Mouse (Mus musculus) adrenal gland (tissue): ENCODE measurements around the gene Mfsd9.
"Not testable (repeated sequence)": the region's sequence is repeated elsewhere in the genome, so short reads cannot be mapped to it uniquely, and the experiment has no call there.

Experiments used
- intact Hi-C: fragments of 180-260 bp; cut with DNase I; formaldehyde crosslinking; loops from one replicate; pipeline ENCODE4 v1.15.1; 2025

Mfsd9 gene

DNA sequence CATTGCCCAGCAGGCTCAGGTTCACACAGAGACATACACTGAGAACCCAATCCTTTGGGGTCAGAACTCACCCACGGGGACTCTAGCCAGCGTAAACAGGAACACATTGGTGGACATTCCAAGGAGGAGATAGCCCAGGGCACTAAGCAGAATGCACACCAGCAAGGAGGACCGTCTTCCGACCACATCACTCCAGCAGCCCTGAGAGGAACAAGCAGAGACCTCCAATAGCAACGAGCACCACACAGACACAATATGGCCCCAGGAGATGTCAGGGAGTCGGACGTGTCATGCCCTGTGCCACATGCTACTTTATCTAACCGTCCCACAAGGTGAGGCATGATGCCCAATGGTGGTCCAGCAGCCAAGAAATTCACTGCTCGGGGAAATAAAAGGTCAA lies 6.2 kb downstream of the Mfsd9 start:
- intact Hi-C loops: no loop called here

DNA sequence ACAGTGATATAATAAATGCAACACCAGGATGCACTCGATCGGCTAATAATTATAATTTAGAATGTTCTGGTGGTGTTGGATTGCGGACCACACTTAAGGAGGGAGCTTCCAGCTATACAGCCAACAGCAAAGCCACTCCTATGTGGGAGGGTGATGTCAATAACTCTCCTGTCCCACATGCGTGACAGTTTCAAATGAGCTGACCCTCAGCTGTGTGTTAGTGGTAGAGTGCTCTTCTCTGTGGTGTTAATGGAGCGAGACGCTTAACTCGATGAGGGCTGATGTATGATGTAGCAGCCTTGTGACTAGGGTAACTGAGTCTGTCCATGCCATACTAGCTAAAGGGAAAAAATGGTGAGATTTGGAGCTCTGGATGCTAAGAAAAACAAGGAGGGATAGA lies 7.0 kb downstream of the Mfsd9 start:
- intact Hi-C loops: no loop called here

DNA sequence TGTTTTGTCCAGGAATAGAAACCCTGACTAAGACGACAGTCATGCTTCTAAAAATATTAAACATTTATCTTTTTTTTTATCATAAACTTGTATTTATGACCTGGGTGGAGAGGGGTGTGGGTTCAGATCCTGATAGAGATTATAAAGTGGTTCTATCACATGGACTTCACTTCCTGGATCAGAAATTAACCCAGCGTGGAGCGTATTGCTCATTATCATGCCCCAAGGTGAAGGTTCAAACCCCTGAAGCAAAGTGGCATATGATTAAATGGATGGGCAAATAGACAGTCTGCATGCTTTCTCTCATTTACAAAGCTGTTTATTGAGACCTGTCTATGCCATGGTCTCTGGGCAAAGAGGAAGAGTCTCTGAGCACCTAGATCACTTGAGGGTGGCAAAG lies 13.7 kb downstream of the Mfsd9 start:
- intact Hi-C loops: no loop called here

DNA sequence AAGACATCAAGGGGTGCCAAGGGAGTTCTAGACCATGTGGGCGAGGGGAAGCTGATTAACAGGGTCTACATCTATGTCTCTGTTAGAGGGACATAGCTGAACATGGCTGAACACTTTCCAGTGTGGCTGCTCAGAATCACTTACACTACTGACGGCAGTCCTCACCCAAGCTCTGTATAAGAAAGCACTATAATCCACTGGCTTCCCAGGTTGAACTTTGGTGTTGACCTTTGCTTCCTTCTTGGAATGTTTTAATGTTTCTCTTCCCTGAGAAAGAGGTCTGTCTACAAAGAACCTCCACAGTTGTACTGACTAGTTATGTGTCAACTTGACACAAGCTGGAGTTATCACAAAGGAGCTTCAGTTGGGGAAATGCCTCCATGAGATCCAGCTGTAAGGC lies 14.4 kb downstream of the Mfsd9 start:
- intact Hi-C loops: no loop called here

DNA sequence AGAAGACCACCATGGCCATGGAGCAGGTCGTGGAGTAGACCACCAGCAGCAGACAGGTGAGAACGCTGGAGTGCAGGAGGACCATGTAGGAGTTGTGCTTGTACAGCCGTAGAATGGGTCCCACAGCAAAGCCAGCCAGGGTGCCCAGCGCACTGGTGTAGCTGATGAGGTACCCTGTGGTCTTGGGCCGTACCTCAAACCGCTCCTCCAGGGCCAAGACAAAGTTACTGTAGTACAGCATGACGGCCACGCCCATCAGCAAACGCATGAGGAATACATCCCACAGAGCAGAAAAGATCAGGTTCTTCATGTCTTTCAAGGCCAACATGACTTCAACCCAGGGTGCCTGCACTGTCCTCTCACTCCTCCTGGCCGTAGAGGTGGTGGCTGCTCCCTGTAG lies 16.4 kb downstream of the Mfsd9 start:
- intact Hi-C loops: no loop called here

DNA sequence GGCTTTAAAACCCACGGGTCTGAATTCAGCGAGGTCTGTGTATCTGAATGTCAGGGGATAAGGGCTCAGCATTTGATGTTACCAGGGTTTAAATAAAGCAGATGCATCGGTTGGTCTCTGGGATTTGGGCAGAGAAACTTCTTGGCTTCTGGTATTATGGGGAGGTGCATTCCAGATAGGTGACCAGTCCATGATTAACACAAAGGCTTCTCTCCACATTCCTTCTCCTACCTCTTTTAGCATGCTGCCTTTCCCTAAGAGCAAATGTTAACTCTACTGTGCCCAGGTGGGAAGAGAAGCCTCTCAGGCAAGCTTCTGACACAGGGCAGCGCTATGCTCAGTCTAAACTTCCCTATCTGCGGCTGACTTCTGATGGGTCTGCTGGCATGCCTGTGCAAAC lies 17.3 kb downstream of the Mfsd9 start:
- intact Hi-C loops: no loop called here

DNA sequence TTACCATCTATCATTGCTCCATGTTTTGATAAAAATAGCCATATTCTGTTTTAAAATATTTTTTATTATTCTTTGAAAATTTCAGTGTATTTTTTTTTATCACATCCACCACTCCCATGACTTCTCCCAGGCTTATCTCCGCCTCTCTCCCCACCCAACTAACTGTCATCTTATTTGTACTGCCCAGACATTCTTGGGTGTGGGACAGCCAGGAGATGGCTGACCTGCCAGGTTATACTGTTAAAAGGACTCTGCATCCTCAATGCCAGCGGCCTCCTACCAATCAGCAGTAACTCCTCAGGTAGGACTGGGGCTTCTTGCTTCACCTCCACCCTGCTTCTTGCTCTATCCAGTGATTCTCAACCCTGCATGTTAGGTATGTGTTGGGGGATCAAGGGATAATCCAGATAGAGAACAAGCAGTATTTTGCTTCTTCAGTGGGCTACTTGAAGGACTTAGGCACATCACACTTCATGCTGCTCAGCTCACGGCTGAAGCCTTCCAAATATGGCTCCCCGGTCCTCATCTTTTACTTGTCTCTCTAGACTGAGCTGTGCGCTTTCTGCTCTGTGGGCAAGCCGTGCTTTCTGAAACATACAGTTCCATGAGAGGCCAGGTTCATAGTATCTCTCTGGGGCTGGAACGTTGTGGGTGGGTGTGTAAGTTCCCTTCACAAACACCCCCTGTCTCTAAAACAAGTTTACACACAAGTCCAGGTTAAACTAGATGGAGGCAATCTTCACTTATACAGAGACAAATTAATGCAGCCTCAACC lies 19.1 kb downstream of the Mfsd9 start:
- intact Hi-C loops: no loop called here

DNA sequence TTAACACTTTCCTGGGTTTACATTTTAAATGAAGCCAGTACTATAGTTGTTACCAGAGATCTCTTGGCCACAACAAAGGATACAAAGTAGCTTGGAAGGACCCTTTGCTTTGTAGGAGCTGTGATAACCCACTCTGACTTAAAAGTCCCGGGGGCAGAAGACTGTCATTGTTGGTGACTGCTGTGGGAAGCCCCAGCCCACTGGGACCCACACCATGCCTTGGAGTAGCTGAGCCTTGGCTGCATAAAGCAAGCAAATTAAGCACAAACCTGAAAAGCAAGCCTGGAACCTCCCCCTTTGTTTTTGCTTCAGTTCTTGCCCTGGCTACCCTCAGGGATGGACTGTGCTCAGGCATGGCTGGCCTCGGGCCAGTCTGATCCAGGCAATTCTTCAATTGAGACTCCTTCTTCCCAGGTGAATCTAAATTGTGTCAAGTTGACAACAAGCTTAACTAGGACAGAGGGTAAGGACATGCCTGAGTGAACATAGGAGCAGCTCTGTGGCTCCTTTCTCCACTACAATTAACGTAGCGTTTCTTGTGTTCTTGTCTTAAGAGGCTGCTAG lies 21.1 kb downstream of the Mfsd9 start:
- intact Hi-C loops: loop anchor here (2.0 kb wide), 1 partner anchor 191 kb away; no protein-coding TSS in a partner anchor

DNA sequence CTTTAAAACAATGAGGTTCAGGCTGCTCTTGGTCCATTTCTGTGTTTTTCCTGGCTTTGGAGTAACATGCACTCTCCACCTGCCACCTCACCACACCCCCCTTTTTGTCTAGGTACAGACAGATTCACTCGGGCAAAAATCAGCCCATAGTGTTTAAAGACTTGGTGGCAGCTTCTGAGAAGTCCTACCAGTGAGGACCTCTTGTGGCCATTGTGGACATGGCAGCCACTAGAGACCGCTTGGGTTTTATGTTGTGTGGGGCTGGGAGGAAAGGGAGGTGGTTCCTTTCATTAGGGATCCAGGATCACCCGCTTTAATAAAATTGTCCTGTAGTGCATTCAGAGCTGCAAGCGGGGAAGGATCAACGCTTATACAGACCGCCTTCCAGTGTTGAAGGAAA lies 21.9 kb downstream of the Mfsd9 start:
- intact Hi-C loops: loop anchor here (2.0 kb wide), 1 partner anchor 190 kb away; no protein-coding TSS in a partner anchor

DNA sequence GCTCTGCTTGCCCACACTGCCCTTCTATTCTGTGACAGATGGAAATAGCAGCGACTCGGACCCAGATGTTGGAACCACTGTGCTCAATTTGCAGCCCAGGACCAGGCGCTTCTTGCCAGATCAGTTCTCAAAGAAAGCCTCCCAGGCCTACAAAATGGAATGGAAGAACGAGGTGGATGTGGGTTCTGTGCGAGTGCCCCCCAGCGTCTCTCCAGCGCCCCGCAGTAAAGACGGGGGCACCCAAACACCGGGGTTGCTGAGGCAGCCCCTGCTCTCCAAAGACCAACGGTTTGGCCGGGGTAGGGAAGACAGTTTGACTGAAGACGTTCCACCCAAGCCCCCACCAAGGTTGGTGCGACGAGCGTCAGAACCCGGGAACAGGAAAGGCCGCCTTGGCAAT lies 22.9 kb downstream of the Mfsd9 start:
- intact Hi-C loops: no loop called here

DNA sequence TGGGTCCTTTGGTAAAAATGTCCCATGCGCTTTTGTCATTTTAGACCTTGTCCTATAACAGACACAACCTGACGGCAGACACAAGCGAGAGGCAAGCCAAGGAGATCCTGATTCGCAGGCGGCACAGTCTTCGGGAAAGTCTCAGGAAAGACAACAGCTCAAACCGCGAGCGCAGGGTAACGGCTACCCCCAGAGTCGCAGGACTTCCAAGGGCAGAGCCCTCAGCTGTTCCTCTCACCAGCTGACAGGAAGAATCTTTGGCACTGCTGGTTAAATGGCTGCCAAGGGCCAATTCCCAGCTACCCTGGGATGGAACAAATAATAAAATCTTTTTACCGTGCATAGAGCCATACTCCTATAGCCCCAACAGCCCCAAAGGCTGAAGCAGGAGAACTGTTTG lies 25.0 kb downstream of the Mfsd9 start:
- intact Hi-C loops: no loop called here

DNA sequence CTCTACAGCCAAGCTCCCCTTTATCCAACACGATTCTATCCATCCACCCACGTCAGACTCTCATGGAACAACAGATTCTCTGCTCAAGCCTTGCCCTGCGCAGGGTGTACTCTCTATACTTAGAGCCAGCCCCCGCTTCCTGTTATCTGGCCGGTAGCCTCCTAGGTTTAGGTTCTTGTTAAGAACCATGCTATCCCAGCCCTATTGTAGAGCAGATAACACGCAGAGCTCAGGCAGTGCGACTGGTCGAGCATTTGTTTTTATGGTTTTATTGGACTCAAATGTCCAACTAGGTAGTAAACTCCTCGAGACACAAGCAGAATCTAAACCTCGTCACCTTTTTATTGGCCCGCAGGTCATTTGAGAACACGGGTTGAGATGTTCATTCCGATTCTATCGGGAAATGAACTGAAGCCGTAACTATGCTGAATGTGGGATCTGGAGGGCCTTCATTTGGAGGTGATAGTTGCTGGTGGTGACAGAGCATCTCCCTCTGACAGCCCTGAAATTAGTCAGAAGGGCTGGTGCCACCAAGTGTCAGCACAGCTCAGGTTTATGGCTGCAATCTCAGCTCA lies 25.7 kb downstream of the Mfsd9 start:
- intact Hi-C loops: no loop called here

DNA sequence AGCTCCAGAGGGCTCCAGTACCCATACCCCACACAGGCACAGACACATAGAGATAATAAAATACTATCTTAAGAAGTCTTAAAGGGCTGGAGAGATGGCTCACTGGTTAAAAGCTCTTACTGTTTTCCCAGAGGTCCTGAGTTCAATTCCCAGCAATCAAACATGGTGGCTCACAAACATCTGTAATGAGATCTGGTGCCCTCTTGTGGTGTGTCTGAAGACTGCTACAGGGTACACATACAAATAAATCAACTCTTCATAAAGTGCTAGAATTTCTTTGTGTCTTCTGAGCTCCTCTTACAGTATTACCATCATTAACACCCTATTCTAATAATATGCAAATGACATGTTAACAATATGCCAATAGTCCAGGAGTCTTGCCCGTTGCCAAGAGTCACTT lies 26.4 kb downstream of the Mfsd9 start:
- intact Hi-C loops: no loop called here

DNA sequence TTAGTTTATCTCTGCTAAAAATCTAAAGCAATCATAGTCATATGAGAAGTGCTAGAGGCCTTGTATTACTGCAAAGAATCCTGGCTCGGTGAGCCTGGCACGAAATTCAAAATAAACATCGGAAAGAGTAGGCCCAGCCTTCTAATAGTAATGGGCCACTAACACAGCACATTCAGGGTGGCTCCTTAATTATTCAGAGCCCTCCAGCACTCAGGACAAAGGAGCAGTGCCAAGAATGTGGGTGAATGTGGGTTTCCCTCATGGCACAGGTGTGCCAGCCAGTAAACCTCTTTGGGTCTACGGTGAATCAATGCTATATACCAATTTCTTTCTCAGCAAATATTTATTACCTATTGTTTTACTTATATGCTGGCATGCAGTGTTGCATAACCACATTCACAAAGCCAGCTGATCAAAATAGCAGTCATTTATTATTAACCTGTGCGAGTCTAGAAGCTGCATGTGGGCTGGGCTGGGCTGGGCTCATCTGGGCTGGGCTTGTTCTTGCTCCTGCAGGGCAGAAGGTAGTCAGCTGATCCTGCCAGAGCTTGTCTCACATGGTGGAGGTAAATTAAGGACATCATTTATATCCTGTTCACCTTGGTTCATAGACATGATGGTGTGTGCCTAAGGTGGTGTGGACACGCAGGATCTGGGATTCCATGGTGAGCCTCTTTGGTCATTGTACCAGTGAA lies 30.6 kb downstream of the Mfsd9 start:
- intact Hi-C loops: no loop called here

DNA sequence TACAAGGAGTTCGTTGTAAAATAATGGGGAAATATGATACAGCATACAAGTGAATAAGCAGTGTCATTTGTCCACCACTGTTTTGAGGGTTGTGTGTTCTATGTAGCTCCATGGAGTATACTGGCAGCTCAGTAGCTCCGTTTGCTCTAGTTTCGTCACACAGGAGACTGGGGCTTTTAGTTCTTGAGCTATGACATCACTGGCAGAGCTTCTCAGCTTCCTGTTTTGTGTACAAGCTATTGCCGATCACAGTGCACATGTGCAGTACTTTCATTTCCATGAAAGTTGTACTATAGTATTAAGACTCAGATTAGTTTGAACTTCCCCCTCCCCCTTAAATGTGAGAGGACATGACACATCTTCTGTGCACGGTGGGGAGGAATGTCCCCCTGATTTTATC lies 44.4 kb downstream of the Mfsd9 start:
- intact Hi-C loops: no loop called here

DNA sequence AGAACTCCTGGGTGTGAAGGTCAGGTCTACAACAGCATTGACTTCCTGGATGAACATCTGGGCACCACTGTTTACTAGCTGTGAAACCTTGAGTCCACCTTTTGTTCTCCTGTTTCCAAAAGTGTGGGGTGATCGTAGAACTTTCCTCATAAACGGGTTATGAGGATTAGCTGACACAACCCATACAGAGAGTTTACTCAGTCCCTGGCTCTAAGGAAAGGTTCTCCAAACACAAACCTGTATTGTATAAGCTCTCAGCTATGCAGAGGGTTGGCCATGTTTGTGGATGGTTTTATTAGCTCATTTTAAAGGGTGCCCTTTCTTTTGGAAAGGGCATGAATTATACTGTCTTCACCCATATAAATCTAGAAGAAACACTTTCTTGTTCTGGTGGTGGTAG lies 49.7 kb downstream of the Mfsd9 start:
- intact Hi-C loops: no loop called here

DNA sequence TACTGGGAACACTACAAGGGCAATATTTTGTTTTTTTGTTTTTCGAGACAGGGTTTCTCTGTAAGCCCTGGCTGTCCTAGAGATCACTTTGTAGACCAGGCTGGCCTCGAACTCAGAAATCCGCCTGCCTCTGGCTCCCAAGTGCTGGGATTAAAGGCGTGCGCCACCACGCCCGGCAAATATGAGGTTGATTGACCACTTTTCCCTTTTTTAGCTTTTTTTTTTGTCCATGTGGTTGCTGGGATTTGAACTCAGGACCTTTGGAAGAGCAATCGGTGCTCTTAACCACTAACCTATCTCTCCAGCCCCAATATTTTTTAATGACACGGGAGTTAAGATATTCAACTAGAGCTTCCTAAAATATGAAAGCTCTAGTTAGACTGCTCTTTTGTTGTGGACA lies 52.2 kb downstream of the Mfsd9 start:
- intact Hi-C loops: not testable (repeated sequence)

DNA sequence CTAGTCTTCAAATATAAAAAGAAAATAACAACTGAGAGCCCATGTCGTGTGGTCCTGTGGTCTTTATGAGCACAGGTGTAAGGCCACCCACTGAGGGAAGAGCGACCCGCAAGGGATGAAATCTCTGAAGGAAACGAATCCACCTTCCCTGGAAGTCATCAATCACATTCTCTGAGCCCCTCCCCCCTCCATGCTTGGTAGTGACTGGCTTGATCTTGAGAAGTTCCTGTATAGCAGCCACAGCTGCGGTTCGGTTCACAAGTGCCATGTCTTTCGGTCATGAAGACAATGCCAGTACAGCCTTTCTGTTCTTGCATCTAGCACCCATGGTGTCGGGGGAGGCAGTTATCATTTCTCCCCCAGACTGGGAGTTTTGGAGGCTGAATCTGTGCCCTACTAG lies 52.8 kb downstream of the Mfsd9 start:
- intact Hi-C loops: no loop called here

DNA sequence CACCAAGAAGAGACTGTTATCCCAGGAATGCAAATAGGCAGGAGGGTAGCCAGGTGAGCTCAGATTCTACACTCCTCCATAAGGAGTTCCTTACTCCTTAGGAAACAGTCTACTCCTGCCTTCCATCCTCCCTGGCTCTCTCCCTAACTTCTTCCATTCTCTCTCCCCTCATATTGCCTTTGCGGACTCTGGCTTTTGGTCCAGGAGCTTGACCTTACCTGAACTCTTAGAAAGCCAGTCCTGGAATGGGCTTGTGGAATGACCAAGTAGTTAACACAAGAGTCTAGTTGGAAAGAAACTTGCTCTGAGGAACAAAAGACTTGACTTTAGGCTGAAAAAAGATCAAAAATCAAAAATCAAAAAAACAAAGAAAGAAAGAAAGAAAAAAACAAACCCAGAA lies 61.9 kb downstream of the Mfsd9 start:
- intact Hi-C loops: no loop called here

DNA sequence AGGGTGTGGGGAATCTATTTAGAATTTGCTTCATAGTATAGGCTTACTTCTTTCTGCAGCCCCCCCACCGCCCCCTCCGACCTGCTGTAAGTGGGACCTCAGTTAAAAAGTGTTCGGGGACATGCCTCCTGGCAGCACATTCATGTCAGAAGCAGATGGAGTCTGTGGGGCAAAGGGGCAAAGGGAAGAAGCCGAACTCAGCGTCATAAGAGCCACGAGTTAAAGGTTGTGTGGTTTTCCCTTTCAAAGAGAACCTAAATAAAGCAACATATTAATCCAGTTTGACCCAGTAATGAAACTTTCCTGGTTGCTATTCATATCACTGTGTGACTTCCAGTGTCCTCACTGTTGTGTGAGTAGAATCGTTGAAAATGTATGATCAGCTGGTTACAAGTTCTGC lies 63.1 kb downstream of the Mfsd9 start:
- intact Hi-C loops: no loop called here

DNA sequence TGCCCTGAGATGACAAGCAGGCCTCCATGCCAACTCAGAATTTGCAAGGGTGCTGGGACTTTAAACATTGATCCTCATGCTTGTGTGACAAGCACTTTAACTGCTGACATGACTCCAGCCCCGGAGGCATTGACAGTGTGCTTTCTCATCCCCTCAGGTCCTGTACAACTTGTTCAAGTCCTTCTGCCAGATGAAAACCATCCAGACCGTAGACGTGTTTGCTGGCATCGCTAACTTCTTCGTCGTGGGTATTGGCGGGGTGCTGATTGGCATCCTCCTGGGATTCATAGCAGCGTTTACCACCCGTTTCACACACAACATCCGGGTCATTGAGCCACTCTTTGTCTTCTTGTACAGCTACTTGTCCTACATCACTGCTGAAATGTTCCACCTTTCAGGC lies 64.4 kb downstream of the Mfsd9 start:
- intact Hi-C loops: no loop called here
